Mouse (Mus musculus): ENCODE data around the gene Il1rl1. TPM values are rescaled to one million over a fixed set of nuclear protein-coding genes. Genes with fewer than 3 reads are reported as not detected.
A peak's percentile ranks its signal among the peaks of the same experiment; 100 is the strongest.

Gene Il1rl1
- polyA plus RNA-seq, 1 experiment: 7.9 TPM

- 72% methylated on average over 6 of the region's 6 CpGs for WGBS
- TF ChIP-seq CTCF (IDR thresholded peaks at IDR 0.05; ENCODE audit: control insufficient read depth, insufficient read depth, low read length) (no peak), POLR2A (IDR thresholded peaks at IDR 0.05; ENCODE audit: borderline replicate concordance, control insufficient read depth, low read depth, low read length) (no peak)
- H3K4me3 ChIP-seq (replicated peaks; ENCODE audit: control insufficient read depth, low read depth, low read length): no peak overlapping the region
- no peak overlapping the region for H3K27ac ChIP-seq (ENCODE audit: control insufficient read depth, insufficient read depth, low read depth, low read length, poor library complexity)
- no peaks in the 10 kb centered on the region for H3K4me1 ChIP-seq (ENCODE audit: control insufficient read depth, insufficient read depth, low read length)
Observed at GRCm38 (mm10) chr1:40423892-40424291, 5.5 kb upstream of the Il1rl1 start.

GRCm38 (mm10) chr1:40427270-40427669 lies 2.1 kb upstream of the Il1rl1 start:
- TF ChIP-seq CTCF (IDR thresholded peaks at IDR 0.05; ENCODE audit: control insufficient read depth, insufficient read depth, low read length) (no peak), POLR2A (IDR thresholded peaks at IDR 0.05; ENCODE audit: borderline replicate concordance, control insufficient read depth, low read depth, low read length) (no peak)
- no peak overlapping the region for H3K27ac ChIP-seq (ENCODE audit: control insufficient read depth, insufficient read depth, low read depth, low read length, poor library complexity)
- H3K4me3 ChIP-seq (replicated peaks; ENCODE audit: control insufficient read depth, low read depth, low read length): no peak overlapping the region
- WGBS: 72% methylated on average over 9 of the region's 9 CpGs
- H3K4me1 ChIP-seq (ENCODE audit: control insufficient read depth, insufficient read depth, low read length): no peaks in the 10 kb centered on the region; the same call in 1 of the 2 replicates

GRCm38 (mm10) chr1:40427901-40428300 lies 1.5 kb upstream of the Il1rl1 start:
- Histone ChIP-seq H3K27ac (ENCODE audit: control insufficient read depth, insufficient read depth, low read depth, low read length, poor library complexity) (no peak overlapping the region), H3K4me3 (replicated peaks; ENCODE audit: control insufficient read depth, low read depth, low read length) (no peak overlapping the region), H3K4me1 (ENCODE audit: control insufficient read depth, insufficient read depth, low read length) (no peaks in the 10 kb centered on the region; the same call in 1 of the 2 replicates)
- 96% methylated on average over 1 of the region's 1 CpGs for WGBS
- TF ChIP-seq POLR2A (IDR thresholded peaks at IDR 0.05; ENCODE audit: borderline replicate concordance, control insufficient read depth, low read depth, low read length) (no peak), CTCF (IDR thresholded peaks at IDR 0.05; ENCODE audit: control insufficient read depth, insufficient read depth, low read length) (no peak)

GRCm38 (mm10) chr1:40430143-40430834 lies 919 bp downstream of the Il1rl1 start:
- H3K4me1 ChIP-seq (ENCODE audit: control insufficient read depth, insufficient read depth, low read length): no peaks in the 10 kb centered on the region; the same call in 1 of the 2 replicates
- H3K27ac ChIP-seq (ENCODE audit: control insufficient read depth, insufficient read depth, low read depth, low read length, poor library complexity): no peak overlapping the region
- H3K4me3 ChIP-seq (replicated peaks; ENCODE audit: control insufficient read depth, low read depth, low read length): peak overlapping the region; percentile 64
- TF ChIP-seq POLR2A (IDR thresholded peaks at IDR 0.05; ENCODE audit: borderline replicate concordance, control insufficient read depth, low read depth, low read length): no peak
- TF ChIP-seq CTCF (IDR thresholded peaks at IDR 0.05; ENCODE audit: control insufficient read depth, insufficient read depth, low read length): no peak
- WGBS: 26% methylated on average over 4 of the region's 4 CpGs

- Histone ChIP-seq H3K4me1 (ENCODE audit: control insufficient read depth, insufficient read depth, low read length) (peaks cover 2% of the 10 kb centered on the region), H3K27ac (ENCODE audit: control insufficient read depth, insufficient read depth, low read depth, low read length, poor library complexity) (no peak overlapping the region), H3K4me3 (replicated peaks; ENCODE audit: control insufficient read depth, low read depth, low read length) (no peak overlapping the region)
- TF ChIP-seq POLR2A (IDR thresholded peaks at IDR 0.05; ENCODE audit: borderline replicate concordance, control insufficient read depth, low read depth, low read length) (no peak), CTCF (IDR thresholded peaks at IDR 0.05; ENCODE audit: control insufficient read depth, insufficient read depth, low read length) (no peak)
- 42% methylated on average over 2 of the region's 2 CpGs for WGBS
Observed at GRCm38 (mm10) chr1:40432169-40432568, 2.8 kb downstream of the Il1rl1 start.

GRCm38 (mm10) chr1:40435936-40436335 lies 6.6 kb downstream of the Il1rl1 start:
- TF ChIP-seq CTCF (IDR thresholded peaks at IDR 0.05; ENCODE audit: control insufficient read depth, insufficient read depth, low read length) (no peak), POLR2A (IDR thresholded peaks at IDR 0.05; ENCODE audit: borderline replicate concordance, control insufficient read depth, low read depth, low read length) (no peak)
- no peak overlapping the region for H3K27ac ChIP-seq (ENCODE audit: control insufficient read depth, insufficient read depth, low read depth, low read length, poor library complexity)
- WGBS: 94% methylated on average over 3 of the region's 3 CpGs

GRCm38 (mm10) chr1:40437340-40437739 lies 8.0 kb downstream of the Il1rl1 start:
- Histone ChIP-seq H3K4me1 (ENCODE audit: control insufficient read depth, insufficient read depth, low read length) (peaks cover 3% of the 10 kb centered on the region), H3K27ac (ENCODE audit: control insufficient read depth, insufficient read depth, low read depth, low read length, poor library complexity) (no peak overlapping the region), H3K4me3 (replicated peaks; ENCODE audit: control insufficient read depth, low read depth, low read length) (no peak overlapping the region)
- TF ChIP-seq CTCF (IDR thresholded peaks at IDR 0.05; ENCODE audit: control insufficient read depth, insufficient read depth, low read length): no peak
- no peak for TF ChIP-seq POLR2A (IDR thresholded peaks at IDR 0.05; ENCODE audit: borderline replicate concordance, control insufficient read depth, low read depth, low read length)
- 55% methylated on average over 2 of the region's 2 CpGs for WGBS

More at GRCm38 (mm10) chr1:40435936-40436335, 6.6 kb downstream of the Il1rl1 start:
- Histone ChIP-seq H3K4me1 (ENCODE audit: control insufficient read depth, insufficient read depth, low read length) (peaks cover 3% of the 10 kb centered on the region), H3K4me3 (replicated peaks; ENCODE audit: control insufficient read depth, low read depth, low read length) (no peak overlapping the region)

GRCm38 (mm10) chr1:40439504-40439903 lies 10.1 kb downstream of the Il1rl1 start:
- peaks cover 3% of the 10 kb centered on the region for H3K4me1 ChIP-seq (ENCODE audit: control insufficient read depth, insufficient read depth, low read length)
- 79% methylated on average over 8 of the region's 8 CpGs for WGBS
- H3K4me3 ChIP-seq (replicated peaks; ENCODE audit: control insufficient read depth, low read depth, low read length): no peak overlapping the region
- H3K27ac ChIP-seq (ENCODE audit: control insufficient read depth, insufficient read depth, low read depth, low read length, poor library complexity): no peak overlapping the region
- TF ChIP-seq CTCF (IDR thresholded peaks at IDR 0.05; ENCODE audit: control insufficient read depth, insufficient read depth, low read length): no peak
- TF ChIP-seq POLR2A (IDR thresholded peaks at IDR 0.05; ENCODE audit: borderline replicate concordance, control insufficient read depth, low read depth, low read length): no peak
